Mouse (Mus musculus) myocyte (in vitro differentiated cells): Measurements from ENCODE around the gene Bpifa2. TPM values are rescaled to one million over a fixed set of nuclear protein-coding genes. Genes with fewer than 3 reads are reported as not detected.
"Not testable (repeated sequence)": the region's sequence is repeated elsewhere in the genome, so short reads cannot be mapped to it uniquely, and the experiment has no call there.

ENCODE experiments used
- H3K27me3 ChIP-seq: one replicate; pipeline ENCODE4 v1.6.1; 2011; ENCODE audit not compliant: control insufficient read depth, insufficient read depth, insufficient read length
- H3K36me3 ChIP-seq: one replicate; pipeline ENCODE4 v1.6.1; 2011; ENCODE audit not compliant: control insufficient read depth, insufficient read depth
- H3K4me2 ChIP-seq: one replicate; pipeline ENCODE4 v1.6.1; 2011; ENCODE audit warnings: low read depth, control low read depth
- H3K4me3 ChIP-seq: one replicate; pipeline ENCODE4 v1.5.1; 2011; ENCODE audit warnings: mild to moderate bottlenecking, control low read depth, moderate library complexity
- H3K79me2 ChIP-seq: one replicate; pipeline ENCODE4 v1.6.1; 2011; ENCODE audit not compliant: control insufficient read depth, insufficient read depth
- H3ac ChIP-seq: one replicate; pipeline ENCODE4 v1.6.1; 2011; ENCODE audit not compliant: control insufficient read depth, insufficient read length
- CEBPB ChIP-seq: IDR thresholded peaks from 2 replicates; pipeline ENCODE4 v1.6.1; 2011; ENCODE audit warnings: mild to moderate bottlenecking, moderate library complexity; ENCODE audit not compliant: poor library complexity, insufficient read depth, severe bottlenecking
- E2F4 ChIP-seq: IDR thresholded peaks from one replicate; pipeline ENCODE4 v1.6.1; 2011; ENCODE audit warnings: mild to moderate bottlenecking, control low read depth, moderate library complexity; ENCODE audit not compliant: insufficient read depth
- MAX ChIP-seq: IDR thresholded peaks from one replicate; pipeline ENCODE4 v1.6.1; 2011; ENCODE audit warnings: low read depth, mild to moderate bottlenecking, control low read depth
- MYOD1 ChIP-seq, 3 experiments: IDR thresholded peaks; one replicate each; pipeline ENCODE4 v1.6.1; 2011; ENCODE audit warnings: control low read depth in 2 of 3, low read depth in 2 of 3, mild to moderate bottlenecking in 2 of 3, moderate library complexity in 1 of 3; ENCODE audit not compliant: insufficient read length in 2 of 3, control insufficient read depth in 1 of 3
- MYOG ChIP-seq, 3 experiments: IDR thresholded peaks; one replicate each; pipeline ENCODE4 v1.6.1; 2011; ENCODE audit warnings: control low read depth in 2 of 3, low read depth in 2 of 3, mild to moderate bottlenecking in 2 of 3; ENCODE audit not compliant: insufficient read length in 2 of 3, control insufficient read depth in 1 of 3, insufficient read depth in 1 of 3
- POLR2A ChIP-seq: IDR thresholded peaks from one replicate; pipeline ENCODE4 v1.6.1; 2011; ENCODE audit warnings: low read depth, mild to moderate bottlenecking, control low read depth, moderate library complexity; ENCODE audit not compliant: insufficient read length
- POLR2AphosphoS2 ChIP-seq: IDR thresholded peaks from one replicate; pipeline ENCODE4 v1.6.1; 2011; ENCODE audit warnings: low read depth, control low read depth; ENCODE audit not compliant: insufficient read length
- REST ChIP-seq: IDR thresholded peaks from one replicate; pipeline ENCODE4 v1.6.1; 2011; ENCODE audit warnings: mild to moderate bottlenecking, control low read depth, moderate library complexity; ENCODE audit not compliant: insufficient read depth, insufficient read length
- SRF ChIP-seq: IDR thresholded peaks from one replicate; pipeline ENCODE4 v1.6.1; 2011; ENCODE audit warnings: low read depth; ENCODE audit not compliant: control insufficient read depth, insufficient read length
- TCF12 ChIP-seq: IDR thresholded peaks from one replicate; pipeline ENCODE4 v1.6.1; 2011; ENCODE audit warnings: mild to moderate bottlenecking, control low read depth; ENCODE audit not compliant: poor library complexity, insufficient read depth, severe bottlenecking
- TCF3 ChIP-seq: IDR thresholded peaks from one replicate; pipeline ENCODE4 v1.6.1; 2011; ENCODE audit warnings: low read depth, control low read depth; ENCODE audit not compliant: insufficient read length
- USF1 ChIP-seq: IDR thresholded peaks from one replicate; pipeline ENCODE4 v1.6.1; 2011; ENCODE audit warnings: low read depth, mild to moderate bottlenecking, control low read depth, moderate library complexity
- polyA plus RNA-seq: library from polyadenylated mRNA; unstranded; fragments of >200 nt; fragmentation: generic; extraction: Trizol; gene quantifications from one replicate; pipeline ENCODE4 v1.2.1, GENCODE M21; 2012; ENCODE audit warnings: missing spikeins

Bpifa2 gene
- polyA plus RNA-seq, 1 experiment, result not detected

GRCm38 (mm10) chr2:154005734-154006133 is 2.3 kb upstream of the Bpifa2 start:
- no peak overlapping the region for H3ac ChIP-seq
- H3K4me2 ChIP-seq, result no peak overlapping the region
- no peaks in the 10 kb centered on the region for H3K79me2 ChIP-seq
- H3K27me3 ChIP-seq, result no peaks in the 10 kb centered on the region
- H3K36me3 ChIP-seq, result no peaks in the 10 kb centered on the region
- TF ChIP-seq CEBPB, result no peak
- no peak for TF ChIP-seq TCF12
- no peak for TF ChIP-seq MAX
- no peak for TF ChIP-seq REST
- TF ChIP-seq E2F4, result no peak
- no peak for TF ChIP-seq MYOG (IDR thresholded peaks at IDR 0.05; ENCODE audit: control insufficient read depth in 1 of 3, insufficient read depth in 1 of 3, insufficient read length in 2 of 3, low read depth in 2 of 3)
- no peak for TF ChIP-seq MYOD1 (IDR thresholded peaks at IDR 0.05; ENCODE audit: control insufficient read depth in 1 of 3, insufficient read length in 2 of 3, low read depth in 2 of 3)
- TF ChIP-seq SRF, result no peak
- no peak for TF ChIP-seq USF1
- TF ChIP-seq POLR2AphosphoS2, result no peak
- no peak for TF ChIP-seq POLR2A
- no peak for TF ChIP-seq TCF3
- H3K4me3 ChIP-seq, result no peak overlapping the region

GRCm38 (mm10) chr2:154006331-154006730 is 1.7 kb upstream of the Bpifa2 start:
- no peak overlapping the region for H3ac ChIP-seq
- H3K27me3 ChIP-seq, result no peaks in the 10 kb centered on the region
- no peak overlapping the region for H3K4me3 ChIP-seq
- no peaks in the 10 kb centered on the region for H3K36me3 ChIP-seq
- no peak for TF ChIP-seq CEBPB
- TF ChIP-seq REST, result no peak
- no peak for TF ChIP-seq MYOD1 (IDR thresholded peaks at IDR 0.05; ENCODE audit: control insufficient read depth in 1 of 3, insufficient read length in 2 of 3, low read depth in 2 of 3)
- TF ChIP-seq E2F4, result no peak
- TF ChIP-seq POLR2AphosphoS2, result no peak
- no peak for TF ChIP-seq USF1
- no peak for TF ChIP-seq TCF12
- no peak for TF ChIP-seq TCF3
- TF ChIP-seq MYOG (IDR thresholded peaks at IDR 0.05; ENCODE audit: control insufficient read depth in 1 of 3, insufficient read depth in 1 of 3, insufficient read length in 2 of 3, low read depth in 2 of 3), result no peak
- no peak for TF ChIP-seq SRF
- TF ChIP-seq MAX, result no peak
- no peak for TF ChIP-seq POLR2A
- H3K79me2 ChIP-seq, result no peaks in the 10 kb centered on the region
- H3K4me2 ChIP-seq, result no peak overlapping the region

- TF ChIP-seq SRF (no peak), E2F4 (no peak), MYOG (IDR thresholded peaks at IDR 0.05; ENCODE audit: control insufficient read depth in 1 of 3, insufficient read depth in 1 of 3, insufficient read length in 2 of 3, low read depth in 2 of 3) (no peak), POLR2A (no peak), MYOD1 (IDR thresholded peaks at IDR 0.05; ENCODE audit: control insufficient read depth in 1 of 3, insufficient read length in 2 of 3, low read depth in 2 of 3) (no peak), TCF12 (no peak), USF1 (no peak), TCF3 (no peak), POLR2AphosphoS2 (no peak), MAX (no peak), CEBPB (no peak), REST (no peak)
Measured at GRCm38 (mm10) chr2:154007381-154007780, 684 bp upstream of the Bpifa2 start.

GRCm38 (mm10) chr2:154017990-154018389 is 9.9 kb downstream of the Bpifa2 start:
- H3K36me3 ChIP-seq, result no peaks in the 10 kb centered on the region
- TF ChIP-seq MAX (no peak), REST (no peak), CEBPB (no peak)
- no peak overlapping the region for H3ac ChIP-seq
- no peaks in the 10 kb centered on the region for H3K27me3 ChIP-seq
- no peak overlapping the region for H3K4me2 ChIP-seq
- H3K79me2 ChIP-seq, result no peaks in the 10 kb centered on the region
- no peak overlapping the region for H3K4me3 ChIP-seq

More at GRCm38 (mm10) chr2:154007381-154007780, 684 bp upstream of the Bpifa2 start:
- H3K27me3 ChIP-seq, result no peaks in the 10 kb centered on the region
- H3K4me3 ChIP-seq, result no peak overlapping the region
- no peaks in the 10 kb centered on the region for H3K79me2 ChIP-seq
- no peaks in the 10 kb centered on the region for H3K36me3 ChIP-seq
- no peak overlapping the region for H3K4me2 ChIP-seq
- no peak overlapping the region for H3ac ChIP-seq

- H3K4me3 ChIP-seq, H3K4me2 ChIP-seq, H3K79me2 ChIP-seq, H3K36me3 ChIP-seq, H3K27me3 ChIP-seq, H3ac ChIP-seq: not testable (repeated sequence)
Measured at GRCm38 (mm10) chr2:154024676-154025075, 16.6 kb downstream of the Bpifa2 start.
